Mouse (Mus musculus): ENCODE data around the gene Pik3c2b.
A peak's percentile ranks its signal among the peaks of the same experiment; 100 is the strongest.

Gene Pik3c2b

DNA sequence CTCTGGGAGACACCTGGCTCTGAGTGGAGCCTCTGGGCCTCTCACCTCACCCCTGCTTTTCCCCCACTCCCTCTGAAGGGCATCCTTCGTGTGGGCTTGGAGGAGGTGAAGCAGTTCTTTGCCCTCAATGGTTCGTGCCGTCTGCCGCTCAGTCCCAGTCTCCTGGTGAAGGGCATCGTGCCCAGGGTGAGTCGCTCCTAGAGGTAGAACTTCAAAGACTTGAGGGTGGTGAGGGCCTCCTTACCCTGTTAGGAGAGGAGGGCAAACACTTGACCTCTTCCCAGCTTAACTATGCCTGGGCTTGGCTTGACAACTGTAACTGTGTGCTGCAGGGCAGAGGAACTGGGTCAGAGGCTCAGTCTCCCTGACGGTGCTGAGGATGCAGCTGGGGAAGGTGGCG is 46.0 kb downstream of the Pik3c2b start:
- no peak for DNase-seq (ENCODE audit: low spot score in 2 of 2)

DNA sequence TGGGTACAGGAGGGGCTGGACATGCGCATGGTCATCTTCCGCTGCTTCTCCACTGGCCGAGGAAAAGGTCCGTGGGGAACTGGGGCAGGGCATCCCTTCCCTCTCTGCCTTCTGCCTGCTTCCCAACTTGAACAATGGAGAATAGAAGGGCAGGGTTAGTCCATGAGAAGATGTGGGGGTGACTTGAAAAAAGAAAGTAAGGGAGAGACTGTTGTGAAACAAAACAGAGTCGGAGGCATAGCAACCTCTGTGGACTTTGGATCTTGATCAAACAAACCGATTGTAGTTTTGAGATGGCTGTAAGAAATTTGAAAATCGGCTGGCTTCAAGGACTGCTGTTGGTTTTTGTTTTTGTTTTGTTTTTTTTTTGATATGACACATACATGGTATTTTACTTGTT is 48.3 kb downstream of the Pik3c2b start:
- DNase-seq (ENCODE audit: low spot score in 2 of 2): no peak

DNA sequence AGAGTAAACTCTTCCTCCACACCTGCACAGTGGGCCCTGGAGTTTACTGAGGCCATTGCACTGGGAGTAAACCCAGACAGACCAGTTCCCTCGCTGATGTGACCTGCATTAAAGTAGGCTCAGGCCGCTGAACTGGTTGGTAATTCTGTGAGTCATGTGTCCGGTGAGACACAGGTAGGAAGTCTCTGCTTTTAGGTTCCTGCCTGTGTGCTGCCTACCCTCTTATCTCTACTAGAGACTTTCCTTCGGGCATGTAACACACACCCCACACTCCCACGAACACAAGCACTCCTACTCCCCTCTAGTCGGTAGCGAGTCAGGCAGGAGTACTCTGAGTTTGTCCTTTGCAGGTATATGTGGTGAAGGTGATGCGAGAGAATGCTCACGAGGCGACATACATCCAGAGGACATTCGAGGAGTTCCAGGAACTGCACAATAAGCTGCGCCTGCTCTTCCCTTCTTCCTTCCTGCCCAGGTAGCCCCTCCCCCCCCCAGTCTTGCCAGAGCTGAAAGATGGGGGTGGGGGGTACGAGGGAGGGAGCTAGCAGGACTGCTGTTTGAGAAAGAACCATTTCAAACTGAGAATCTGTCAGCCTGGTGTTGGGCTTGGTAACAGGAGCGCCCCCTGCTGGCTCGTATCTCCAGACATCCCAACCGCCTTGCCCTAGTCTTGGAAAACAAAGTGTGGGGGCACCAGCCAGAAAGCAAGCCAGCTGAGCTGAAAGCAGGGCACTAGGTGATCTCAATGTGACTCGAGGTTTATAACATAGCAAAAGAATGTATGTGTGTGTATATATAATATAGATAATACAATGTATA is 55.7 kb downstream of the Pik3c2b start:
- peak; percentile 71 to 90 for DNase-seq (ENCODE audit: low spot score in 2 of 2)

DNA sequence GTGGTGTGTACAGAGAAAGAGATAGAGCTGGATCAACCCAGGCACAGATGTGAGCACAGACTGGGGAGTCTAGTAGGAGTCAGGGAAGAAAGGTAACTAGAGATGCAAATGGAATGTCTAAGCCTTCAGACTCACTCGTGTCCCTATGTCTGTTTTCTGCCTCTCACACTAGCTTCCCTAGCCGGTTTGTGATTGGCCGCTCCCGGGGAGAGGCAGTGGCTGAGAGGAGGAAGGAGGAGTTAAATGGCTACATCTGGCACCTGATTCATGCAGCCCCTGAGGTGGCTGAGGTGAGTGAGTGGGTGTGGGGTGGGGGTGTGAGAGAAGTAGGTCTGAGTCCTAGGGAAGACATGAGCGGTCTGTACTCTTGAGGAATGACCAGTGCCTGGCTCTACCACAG is 56.6 kb downstream of the Pik3c2b start:
- DNase-seq (ENCODE audit: low spot score in 2 of 2): no peak

DNA sequence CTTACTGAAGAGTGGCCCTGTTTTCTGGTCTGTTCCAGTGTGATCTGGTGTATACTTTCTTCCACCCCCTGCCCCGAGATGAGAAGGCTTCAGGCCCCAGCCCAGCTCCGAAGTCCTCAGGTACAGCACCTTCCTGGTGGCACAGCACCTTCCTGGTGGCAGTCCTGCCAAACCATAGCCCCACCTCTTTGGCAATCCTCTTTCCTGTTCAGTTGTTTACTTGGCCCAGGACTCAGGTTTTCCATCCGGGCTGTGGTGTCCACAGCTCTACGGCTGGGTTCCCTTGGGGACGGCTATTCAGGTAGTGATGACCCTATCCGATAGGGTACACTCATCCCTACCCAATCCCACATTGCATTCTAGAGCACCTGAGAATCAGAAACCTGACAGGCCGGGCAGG is 57.8 kb downstream of the Pik3c2b start:
- no peak for DNase-seq (ENCODE audit: low spot score in 2 of 2)

DNA sequence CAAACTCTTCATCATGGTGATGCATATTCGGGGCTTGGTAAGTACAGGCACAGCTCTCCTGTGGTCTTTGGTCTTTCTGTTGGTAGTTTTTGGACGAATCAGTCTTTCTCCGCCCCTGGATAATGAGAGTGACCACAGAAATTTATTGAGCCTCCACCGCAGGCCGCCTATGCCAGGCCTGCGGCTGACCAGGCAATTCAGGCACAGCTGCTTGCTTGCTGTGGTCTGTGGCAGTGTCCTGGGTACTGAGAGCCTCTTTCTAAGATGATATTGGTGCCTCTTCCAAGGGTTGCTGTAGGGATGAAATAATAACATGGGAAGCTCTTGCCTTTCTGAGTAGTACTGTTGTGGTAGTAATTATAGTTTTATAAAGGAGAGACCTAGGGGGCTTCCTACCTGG is 58.4 kb downstream of the Pik3c2b start:
- DNase-seq (ENCODE audit: low spot score in 2 of 2): no peak

DNA sequence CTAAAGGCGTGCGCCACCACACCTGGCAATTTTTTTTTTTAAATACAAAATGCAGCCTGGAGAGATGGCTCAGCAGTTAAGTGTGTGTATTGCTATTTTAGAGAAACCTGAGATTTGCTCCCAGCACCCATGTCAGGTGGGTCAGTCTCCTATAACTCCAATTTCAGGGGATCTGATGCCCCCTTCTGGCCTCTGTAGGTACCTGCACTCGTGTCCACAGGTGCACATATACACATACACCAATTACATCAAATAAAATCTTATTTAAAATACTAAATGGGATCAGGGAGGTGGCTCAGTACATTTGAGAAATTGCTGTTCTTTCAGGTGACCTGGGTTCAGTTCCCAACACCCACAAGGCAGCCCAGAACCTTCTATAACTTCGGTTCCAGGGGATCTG is 70.6 kb downstream of the Pik3c2b start:
- DNase-seq (ENCODE audit: low spot score in 2 of 2): no peak

DNA sequence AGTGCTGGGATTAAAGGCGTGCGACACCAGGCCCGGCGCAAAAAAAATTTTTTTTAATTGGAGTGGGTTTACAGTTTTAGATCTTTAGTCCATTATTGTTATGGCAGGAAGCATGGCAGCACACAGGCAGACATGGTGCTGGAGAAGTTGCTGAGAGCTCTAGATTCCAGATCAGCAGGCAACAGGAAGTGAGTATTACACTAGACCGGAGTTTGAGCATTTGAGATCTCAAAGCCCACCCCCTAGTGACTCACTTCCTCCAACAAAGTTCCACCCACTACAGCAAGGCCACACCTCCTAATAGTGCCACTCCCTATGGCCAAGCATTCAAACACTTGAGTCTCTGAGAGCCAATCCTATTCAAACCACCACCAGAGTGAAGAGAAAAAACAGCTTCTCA is 72.7 kb downstream of the Pik3c2b start:
- DNase-seq (ENCODE audit: low spot score in 2 of 2): peak in 1 of 2 experiments; percentile 38

DNA sequence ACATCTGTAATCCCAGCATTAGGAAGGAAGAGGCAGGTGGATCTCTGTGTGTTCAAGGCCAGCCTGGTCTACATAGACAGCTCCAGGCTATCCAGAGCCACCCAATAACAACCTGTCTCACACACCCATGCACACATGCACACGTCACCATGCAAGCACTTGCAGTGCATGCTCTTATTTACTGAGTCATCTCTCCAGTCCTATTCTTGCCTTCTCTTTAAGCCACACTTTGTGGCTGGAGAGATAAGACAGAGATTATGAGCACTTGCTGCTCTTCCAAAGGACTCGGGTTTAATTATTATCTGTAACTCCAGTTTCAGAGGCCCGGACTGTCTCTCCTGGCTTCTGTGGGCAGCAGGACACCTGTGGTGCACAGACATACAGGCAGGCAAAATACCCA is 73.4 kb downstream of the Pik3c2b start:
- DNase-seq (ENCODE audit: low spot score in 2 of 2): no peak

DNA sequence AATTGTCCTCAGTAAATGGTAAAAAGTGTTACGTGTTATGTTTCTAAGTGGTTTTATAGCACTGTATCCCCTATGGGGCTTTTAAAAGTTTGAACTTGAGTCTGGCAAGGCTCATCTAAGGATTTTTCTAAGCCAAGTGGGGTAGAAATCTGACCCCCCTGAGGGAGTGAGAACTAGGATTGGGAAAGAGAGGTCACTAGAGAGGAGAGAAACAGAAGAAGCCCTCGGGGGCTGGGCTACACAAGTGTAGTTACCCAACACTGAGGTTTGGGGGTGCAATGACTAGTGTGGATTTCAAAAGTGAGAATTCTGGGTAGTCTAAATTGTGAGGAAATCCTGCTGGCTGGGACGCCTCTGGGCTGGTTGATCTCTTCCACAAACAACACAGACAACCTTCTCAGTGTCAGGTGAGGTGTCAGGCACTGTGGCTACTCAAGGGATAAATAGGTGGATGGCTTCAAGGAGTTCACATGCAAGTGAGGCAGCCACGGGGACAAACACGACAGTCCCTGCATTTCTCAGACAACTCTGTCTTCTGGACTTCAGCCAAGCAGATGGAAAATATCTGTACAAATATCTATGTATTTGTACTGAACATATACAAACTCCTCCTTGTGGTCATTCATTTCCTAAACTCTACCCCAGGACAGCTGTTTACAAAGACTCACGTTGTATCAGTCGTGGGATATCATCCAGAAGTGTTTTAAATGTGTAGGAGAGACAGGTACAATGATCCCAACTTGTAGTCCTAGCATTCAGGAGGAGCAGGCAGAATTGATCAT is 74.7 kb downstream of the Pik3c2b start:
- DNase-seq (ENCODE audit: low spot score in 2 of 2): peak in 1 of 2 experiments; percentile 25

DNA sequence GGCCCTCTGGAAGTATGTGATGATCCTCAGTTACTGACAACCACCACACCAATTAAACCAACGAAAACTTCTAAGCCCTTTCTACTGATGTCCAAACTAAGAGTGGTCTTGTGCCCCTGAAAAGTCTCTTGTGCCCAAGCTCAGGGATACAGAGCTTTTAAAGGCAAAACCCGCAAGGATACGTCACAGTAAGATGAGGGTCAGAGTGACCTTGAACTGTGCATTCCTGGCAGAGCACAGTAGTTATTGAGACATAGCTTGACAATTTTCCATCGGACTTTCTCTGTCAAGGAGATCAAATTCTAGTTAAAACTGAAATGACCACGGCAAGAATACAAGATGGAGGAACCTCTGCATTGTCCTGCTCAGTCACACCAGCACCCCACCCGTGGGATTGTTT is 75.8 kb downstream of the Pik3c2b start:
- DNase-seq (ENCODE audit: low spot score in 2 of 2): no peak

DNA sequence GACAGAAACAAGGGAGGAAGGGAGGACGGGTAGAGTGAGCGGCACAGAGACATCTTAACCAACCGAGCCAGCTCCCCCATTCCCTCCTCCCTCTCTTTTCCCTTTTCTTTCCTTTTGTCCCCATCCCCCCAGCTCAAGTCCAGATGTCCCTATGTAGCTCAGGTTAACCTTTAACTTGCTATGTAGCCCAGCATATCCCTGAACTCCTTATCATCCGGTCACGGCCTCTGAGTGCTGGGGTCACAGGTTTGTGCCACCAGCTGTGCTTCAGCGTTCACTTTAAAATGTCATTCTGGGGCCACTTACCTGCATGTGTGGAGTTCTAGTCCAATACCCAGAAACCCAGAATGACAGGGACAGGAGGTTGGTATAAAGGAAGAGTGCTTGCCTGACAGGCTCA is 78.7 kb downstream of the Pik3c2b start:
- DNase-seq (ENCODE audit: low spot score in 2 of 2): no peak

DNA sequence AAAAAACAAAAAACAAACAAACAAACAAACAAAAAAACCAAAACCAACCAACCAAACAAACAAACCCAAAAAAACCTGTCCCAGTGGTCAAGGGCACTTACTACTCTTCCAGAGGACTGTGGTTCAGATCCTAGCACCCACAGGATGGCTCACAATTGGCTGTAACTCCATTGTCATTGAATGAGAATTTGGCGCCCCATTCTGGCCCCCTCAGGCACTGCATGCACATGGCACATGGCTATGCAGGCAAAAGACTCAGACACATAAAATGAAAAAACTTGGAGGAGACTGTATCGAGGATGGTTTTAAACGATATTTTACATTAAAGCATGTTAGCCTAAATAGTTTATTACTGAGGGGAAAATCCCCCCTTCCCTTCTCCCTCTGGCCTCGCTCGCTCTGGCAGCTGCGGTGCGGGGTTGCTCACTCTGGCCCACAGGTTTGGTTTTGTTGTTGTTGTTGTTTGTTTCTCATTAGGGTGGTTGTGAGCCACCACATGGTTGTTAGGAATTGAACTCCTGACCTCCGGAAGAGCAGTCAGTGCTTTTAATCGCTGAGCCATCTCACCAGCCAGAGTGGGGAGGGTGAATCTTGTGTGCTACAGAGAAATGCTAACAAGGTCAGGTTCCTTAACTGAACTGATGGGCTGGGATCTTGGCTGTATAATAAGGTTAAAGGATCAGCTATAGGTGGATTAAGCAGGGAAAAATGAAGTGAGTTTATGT is 80.3 kb downstream of the Pik3c2b start:
- DNase-seq (ENCODE audit: low spot score in 2 of 2): no peak

DNA sequence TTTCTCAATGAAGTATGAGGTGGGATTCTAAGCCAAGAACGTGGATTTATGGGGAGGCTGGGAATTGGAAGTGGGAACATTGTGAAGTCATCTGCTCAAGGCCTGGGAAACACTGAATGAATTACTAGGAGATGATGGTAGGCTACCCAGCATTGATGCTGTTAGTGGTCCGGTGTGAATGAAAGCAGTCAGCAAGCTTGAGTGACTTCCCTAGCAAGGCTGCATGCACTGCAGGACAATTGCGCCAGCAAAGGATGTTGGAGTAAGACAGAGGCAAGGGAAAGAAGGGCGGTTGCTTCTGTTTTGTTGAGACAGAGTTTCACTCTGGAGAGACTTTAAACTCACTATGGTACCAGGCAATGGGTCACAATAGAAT is 80.9 kb downstream of the Pik3c2b start:
- DNase-seq (ENCODE audit: low spot score in 2 of 2): no peak

DNA sequence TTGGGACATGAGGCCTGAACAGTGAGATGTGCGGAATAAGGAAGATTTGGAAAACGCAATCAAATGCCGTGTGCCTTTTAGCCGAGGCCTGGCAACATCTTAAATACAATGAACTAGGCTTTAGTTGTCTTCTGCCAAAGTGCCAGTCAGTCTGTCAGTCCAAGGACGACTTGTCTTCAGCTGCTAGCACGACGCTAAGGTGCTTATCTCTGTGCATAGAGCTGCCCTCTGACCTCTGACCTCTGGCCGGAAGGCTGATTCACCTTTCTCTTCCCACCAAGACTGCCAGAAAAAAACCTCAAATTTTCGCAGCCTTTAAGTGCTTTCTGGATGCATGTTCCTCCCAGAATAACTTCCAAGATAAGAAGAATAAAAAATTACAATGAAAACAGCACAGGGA is 81.9 kb downstream of the Pik3c2b start:
- DNase-seq (ENCODE audit: low spot score in 2 of 2): no peak

DNA sequence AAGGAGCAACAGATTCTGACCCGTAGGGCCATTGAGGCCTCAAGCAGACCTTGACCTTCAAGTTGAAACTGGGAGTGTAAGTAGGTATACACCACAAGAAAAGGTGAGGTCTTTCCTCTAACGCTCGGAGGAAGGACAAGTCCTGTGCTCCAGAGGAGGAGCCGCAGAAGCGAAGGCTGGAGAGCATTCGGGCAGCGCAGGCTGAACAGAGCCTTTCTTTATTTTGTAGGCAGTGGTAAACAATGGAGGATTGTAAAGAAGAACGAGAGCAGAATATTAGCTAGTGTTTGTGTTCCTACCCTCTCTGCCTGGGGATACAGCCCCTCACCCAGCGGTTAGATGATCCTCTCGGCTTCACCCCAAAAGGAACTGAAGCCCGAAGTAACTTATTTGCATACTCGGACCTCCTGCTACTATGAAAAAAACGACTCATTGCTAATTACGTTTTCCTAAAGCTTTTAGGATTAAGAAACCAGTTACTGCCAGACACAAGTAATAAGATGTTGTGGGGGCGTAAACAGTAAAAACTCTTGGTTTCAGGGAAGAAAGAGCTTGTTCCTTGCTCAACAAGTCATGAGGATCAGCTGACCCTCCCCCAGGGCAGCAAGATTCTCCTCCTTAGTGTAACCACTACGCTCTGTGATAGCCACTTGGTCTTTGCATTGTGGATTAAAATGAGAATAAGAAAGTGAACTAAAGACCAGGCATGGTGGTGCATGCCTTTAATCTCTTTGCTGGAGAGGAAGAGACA is 84.2 kb downstream of the Pik3c2b start:
- DNase-seq (ENCODE audit: low spot score in 2 of 2): no peak

DNA sequence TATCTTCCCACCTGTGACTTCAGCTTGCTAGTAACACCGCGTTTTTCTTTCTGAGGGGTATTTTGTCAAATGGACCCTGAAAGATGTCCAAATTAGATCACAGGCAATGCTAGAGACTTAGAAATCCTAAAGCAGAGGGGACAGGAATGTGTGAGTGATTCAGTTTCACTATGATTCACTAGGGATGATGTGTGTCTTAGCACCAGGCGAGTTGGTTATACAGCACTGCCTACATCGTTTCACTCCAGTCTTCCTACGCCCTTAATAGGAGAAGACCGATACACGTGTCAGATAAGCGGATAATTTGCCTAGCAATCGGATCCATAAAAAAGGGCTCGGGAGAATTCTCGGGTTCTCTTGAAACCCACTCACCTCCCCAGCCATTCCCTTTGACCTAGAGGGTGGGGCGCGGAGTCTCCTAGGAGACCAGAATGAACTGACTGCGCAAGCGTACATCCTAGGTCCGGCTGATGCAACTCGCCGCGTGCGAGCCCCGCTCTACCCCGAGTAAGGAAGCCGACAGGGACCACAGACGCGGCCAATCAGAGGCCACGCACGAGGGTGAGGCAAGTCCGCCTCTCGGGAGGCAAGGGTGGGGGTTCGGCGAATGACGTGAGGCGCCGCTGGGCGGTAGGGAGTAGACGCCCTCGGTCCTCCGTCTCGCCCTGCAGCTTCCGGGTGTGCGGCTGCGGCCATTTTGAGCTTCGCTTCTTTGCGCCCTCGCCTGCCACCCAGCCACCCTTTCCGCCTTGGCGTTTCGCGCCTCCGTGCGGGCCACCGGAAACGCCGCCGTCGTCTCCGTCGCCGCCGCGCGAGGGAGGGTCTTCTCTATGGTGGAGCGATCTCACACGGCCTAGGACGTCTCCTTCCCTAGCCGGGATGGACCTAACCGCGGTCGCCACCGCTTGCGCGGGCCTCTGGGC is 85.4 kb downstream of the Pik3c2b start, which contains the start of gene Ppp1r15b:
Gene Ppp1r15b (plus strand): TSS at position 506 of the 923 bp plus-strand sequence.
- DNase-seq (ENCODE audit: low spot score in 2 of 2): peak; percentile 98

DNA sequence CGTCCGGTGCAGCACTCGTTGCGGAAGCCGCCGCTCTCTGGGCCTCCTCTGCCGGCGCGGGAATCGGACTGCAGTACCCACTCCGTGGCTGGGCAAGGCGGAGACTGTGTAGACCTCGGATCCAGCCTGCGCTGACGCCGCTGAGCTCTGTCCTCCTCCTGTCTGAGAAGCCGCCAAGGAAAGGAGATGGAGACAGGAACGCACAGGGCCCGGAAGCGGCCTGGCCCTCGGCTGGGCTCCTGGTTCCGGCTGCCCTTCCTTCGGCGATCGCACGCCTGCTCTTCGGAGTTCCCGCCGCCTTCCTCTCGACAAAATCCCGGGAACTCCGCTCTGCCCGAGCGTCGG is 86.1 kb downstream of the Pik3c2b start:
- DNase-seq (ENCODE audit: low spot score in 2 of 2): no peak

DNA sequence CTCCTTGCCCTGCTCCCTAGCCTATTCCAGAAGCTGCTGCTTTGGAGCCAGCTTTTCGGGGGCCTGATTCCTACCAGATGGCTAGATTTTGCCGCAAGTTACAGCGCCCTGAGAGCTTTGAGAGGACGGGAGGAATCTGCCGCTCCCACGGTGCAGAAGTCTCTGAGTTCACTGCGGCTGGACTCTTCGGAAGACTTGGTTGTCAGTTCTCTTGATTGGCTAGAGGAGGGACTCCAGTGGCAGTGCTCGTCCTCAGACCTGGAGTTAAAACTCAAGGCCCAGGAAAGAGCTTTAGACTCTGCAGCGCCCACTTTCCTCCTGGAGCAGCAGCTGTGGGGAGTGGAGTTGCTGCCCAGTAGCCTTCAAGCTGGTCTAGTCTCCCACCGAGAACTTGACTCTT is 86.5 kb downstream of the Pik3c2b start:
- DNase-seq (ENCODE audit: low spot score in 2 of 2): peak in 1 of 2 experiments; percentile 34

DNA sequence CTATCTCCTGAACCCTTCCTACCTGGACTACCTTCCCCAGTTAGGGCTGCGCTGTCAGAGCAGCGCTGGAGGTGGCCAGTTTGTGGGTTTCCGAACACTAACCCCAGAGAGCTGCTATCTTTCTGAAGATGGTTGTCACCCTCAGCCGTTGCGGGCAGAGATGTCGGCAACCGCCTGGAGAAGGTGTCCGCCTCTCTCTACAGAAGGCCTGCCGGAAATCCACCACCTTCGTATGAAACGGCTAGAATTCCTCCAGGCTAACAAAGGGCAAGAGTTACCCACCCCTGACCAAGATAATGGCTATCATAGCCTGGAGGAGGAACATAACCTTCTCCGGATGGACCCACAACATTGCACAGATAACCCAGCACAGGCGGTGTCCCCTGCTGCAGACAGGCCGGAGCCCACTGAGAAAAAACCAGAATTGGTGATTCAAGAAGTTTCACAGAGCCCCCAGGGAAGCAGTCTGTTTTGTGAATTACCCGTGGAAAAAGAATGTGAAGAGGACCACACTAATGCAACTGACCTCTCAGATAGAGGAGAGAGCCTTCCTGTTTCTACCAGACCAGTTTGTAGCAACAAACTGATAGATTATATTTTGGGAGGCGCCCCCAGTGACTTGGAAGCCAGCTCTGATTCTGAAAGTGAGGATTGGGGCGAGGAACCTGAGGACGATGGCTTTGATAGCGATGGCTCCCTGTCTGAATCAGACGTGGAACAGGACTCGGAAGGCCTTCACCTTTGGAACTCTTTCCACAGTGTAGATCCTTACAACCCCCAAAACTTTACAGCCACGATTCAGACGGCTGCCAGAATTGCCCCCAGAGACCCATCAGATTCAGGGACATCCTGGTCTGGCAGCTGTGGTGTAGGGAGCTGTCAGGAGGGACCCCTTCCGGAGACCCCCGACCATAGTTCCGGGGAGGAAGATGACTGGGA is 87.2 kb downstream of the Pik3c2b start:
- peak in 1 of 2 experiments; percentile 32 for DNase-seq (ENCODE audit: low spot score in 2 of 2)
